Mouse (Mus musculus) frontal cortex, postnatal 36 days (tissue): ENCODE results near the gene Olfr641.

Source experiments
- DNase-seq, 2 experiments: peaks; one replicate each; pipeline ENCODE4 v3.0.0; 2022; ENCODE audit warnings: low spot score in 2 of 2

The Olfr641 gene

GRCm38 (mm10) chr7:104035145-104035544 is at the start of gene Olfr641:
Gene Olfr641, plus strand, starts transcription at chr7:104035445.
- no peak for DNase-seq

- no peak for DNase-seq
Measured at GRCm38 (mm10) chr7:103998446-103998845, 36.8 kb upstream of the Olfr641 start, which contains the start of gene Olfr638. Gene Olfr638, plus strand, starts transcription at chr7:103998746.

- no peak for DNase-seq
Measured at GRCm38 (mm10) chr7:103999124-103999523, 36.1 kb upstream of the Olfr641 start.

- no peak for DNase-seq
Measured at GRCm38 (mm10) chr7:104017203-104017602, 18.0 kb upstream of the Olfr641 start, which contains the start of gene Olfr639. Gene Olfr639, minus strand, starts transcription at chr7:104017303.

GRCm38 (mm10) chr7:104018953-104019352 is 16.3 kb upstream of the Olfr641 start:
- DNase-seq, result no peak

- no peak for DNase-seq
Measured at GRCm38 (mm10) chr7:104021651-104022050, 13.6 kb upstream of the Olfr641 start.

- DNase-seq, result no peak
Measured at GRCm38 (mm10) chr7:104025473-104025872, 9.8 kb upstream of the Olfr641 start, which contains the start of gene Olfr640. Gene Olfr640, minus strand, starts transcription at chr7:104025573.

- no peak for DNase-seq
Measured at GRCm38 (mm10) chr7:104026978-104027377, 8.3 kb upstream of the Olfr641 start.

GRCm38 (mm10) chr7:104050745-104051144 is 15.5 kb downstream of the Olfr641 start:
- DNase-seq, result no peak

- no peak for DNase-seq
Measured at GRCm38 (mm10) chr7:104052566-104052965, 17.3 kb downstream of the Olfr641 start, which contains the start of gene Olfr642. Gene Olfr642, minus strand, starts transcription at chr7:104052666.

GRCm38 (mm10) chr7:104059215-104059614 is 24.0 kb downstream of the Olfr641 start:
- DNase-seq, result no peak

- no peak for DNase-seq
Measured at GRCm38 (mm10) chr7:104061345-104061744, 26.1 kb downstream of the Olfr641 start, which contains the start of gene 4930516K23Rik. Gene 4930516K23Rik, minus strand, starts transcription at chr7:104061445.

GRCm38 (mm10) chr7:104071769-104072168 is 36.5 kb downstream of the Olfr641 start, which contains the start of gene Olfr644:
Gene Olfr644, minus strand, starts transcription at chr7:104071869.
- no peak for DNase-seq

- DNase-seq, result no peak
Measured at GRCm38 (mm10) chr7:104085365-104085764, 50.1 kb downstream of the Olfr641 start, which contains the start of gene Olfr645. Gene Olfr645, minus strand, starts transcription at chr7:104085465.
